Mouse (Mus musculus): ENCODE data around the gene Syvn1.
A peak's percentile ranks its signal among the peaks of the same experiment; 100 is the strongest.
"Not testable (repeated sequence)": the region's sequence is repeated elsewhere in the genome, so short reads cannot be mapped to it uniquely, and the experiment has no call there.

Gene Syvn1

GRCm38 (mm10) chr19:6040002-6040401, 6.4 kb upstream of the Syvn1 start:
- no peak for DNase-seq (ENCODE audit: low read depth, low spot score)

- DNase-seq (ENCODE audit: low read depth, low spot score): no peak
Observed at GRCm38 (mm10) chr19:6042293-6042692, 4.1 kb upstream of the Syvn1 start.

GRCm38 (mm10) chr19:6044102-6044501, 2.3 kb upstream of the Syvn1 start:
- not testable (repeated sequence) for DNase-seq (ENCODE audit: low read depth, low spot score)

DNA sequence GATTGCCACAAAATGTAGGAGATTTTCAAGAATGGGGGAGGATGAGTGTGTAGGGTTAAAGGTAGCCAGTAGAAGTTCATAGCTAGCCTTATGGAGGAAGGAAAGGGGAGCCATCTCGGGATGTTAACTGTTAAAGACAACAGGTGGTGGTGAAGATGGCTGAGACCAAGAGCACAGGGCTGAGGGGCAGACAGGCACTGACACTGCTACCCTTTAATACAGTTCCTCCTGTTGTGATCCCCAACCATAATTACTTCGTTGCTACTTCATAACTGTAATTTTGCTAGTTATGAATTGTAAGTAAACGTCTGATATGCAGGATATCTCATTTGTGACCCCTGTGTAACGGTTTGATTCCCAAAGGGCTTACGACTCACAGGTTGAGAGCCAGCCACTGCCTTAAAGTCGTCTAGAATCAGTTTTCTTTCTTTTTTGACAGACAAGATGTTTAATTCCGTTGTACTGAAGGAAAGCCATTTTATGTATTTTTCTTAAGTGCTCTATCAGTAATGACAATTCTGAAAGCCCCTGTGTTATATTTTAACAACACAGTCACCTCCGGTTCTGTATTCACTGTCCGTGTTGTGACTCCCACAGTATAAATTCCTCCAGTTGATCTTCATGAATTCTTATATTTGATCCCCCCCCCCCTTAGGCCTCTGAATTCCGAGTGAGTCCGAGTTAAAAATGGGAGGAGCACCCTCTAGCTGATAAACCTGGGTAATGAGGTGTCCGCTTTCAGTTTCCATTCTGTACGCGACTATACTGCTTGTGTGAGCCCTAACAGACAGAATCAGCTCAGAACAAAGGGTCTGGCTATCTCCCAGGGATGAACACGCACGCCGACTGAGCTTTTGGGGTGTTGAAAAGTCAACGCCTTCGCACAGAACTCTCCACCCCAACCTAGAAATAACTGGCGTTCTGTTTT, 746 bp upstream of the Syvn1 start:
- no peak for DNase-seq (ENCODE audit: low read depth, low spot score)

DNA sequence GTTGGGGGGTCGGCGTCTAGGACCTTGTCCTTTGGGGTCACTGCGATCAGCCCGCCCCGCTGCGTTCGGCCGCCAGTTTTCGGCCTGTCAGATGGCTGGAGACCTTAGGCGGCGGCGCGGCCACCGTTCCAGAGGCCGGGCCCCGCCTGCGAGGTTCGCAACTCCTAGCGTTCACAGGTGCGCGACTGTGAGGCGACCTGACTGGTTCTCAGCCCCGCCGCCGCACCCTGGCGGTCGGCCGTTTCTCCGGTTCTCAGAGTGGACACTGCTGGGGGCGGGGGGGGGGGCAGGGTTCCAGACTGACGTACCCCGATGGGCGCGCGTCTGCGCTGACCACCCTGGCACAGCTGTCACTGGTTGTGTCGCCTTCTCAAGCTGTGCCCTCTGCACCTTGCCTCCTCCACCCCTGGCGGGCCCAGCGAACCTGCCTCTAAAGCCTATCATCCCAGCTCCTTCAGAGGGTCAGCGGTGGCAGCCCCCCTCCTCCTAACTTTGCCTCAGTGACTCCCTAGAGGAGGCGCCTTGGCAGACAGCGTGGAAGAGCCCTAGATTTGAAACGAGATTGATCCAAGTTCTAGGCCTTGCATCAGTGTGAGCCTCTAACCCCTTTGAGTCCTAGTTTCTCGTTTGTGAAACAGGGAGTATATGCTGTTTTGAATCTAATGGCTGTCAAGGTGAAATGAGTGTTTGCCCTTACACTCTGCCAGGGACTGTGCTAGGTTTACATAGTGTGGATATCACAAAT, 950 bp downstream of the Syvn1 start:
- DNase-seq (ENCODE audit: low read depth, low spot score): no peak

DNA sequence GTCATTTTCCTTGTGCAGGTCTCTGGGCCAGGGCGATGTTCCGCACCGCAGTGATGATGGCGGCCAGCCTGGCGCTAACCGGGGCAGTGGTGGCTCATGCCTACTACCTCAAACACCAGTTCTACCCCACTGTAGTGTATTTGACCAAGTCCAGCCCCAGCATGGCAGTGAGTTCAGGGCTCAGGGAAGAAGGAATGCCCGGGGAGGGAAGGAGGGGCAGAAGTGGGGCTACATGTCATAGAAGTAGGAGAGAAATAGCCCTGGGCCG, 1.5 kb downstream of the Syvn1 start:
- no peak for DNase-seq (ENCODE audit: low read depth, low spot score)

GRCm38 (mm10) chr19:6048681-6049410, 2.5 kb downstream of the Syvn1 start:
- DNase-seq (ENCODE audit: low read depth, low spot score): no peak

GRCm38 (mm10) chr19:6052516-6052915, 6.1 kb downstream of the Syvn1 start:
- DNase-seq (ENCODE audit: low read depth, low spot score): no peak

DNA sequence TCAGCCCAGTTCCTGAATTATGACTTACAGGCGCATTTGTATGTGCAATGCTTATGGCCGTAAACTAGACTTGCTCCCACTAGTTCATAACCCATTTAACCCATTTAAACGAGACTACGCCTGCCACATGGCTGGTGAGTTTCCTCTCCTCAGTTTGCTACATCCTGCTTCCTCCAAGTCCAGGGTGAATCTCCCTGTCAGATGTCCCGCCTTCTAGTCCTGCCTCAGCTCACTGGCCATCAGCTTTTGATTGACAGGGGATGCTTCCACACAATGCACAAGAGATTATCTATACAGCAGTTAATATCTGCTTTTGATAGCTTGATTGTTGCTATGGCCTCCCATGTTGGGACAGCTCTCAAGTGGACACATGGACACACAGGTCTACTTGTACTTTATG, 7.9 kb downstream of the Syvn1 start:
- DNase-seq (ENCODE audit: low read depth, low spot score): no peak

DNA sequence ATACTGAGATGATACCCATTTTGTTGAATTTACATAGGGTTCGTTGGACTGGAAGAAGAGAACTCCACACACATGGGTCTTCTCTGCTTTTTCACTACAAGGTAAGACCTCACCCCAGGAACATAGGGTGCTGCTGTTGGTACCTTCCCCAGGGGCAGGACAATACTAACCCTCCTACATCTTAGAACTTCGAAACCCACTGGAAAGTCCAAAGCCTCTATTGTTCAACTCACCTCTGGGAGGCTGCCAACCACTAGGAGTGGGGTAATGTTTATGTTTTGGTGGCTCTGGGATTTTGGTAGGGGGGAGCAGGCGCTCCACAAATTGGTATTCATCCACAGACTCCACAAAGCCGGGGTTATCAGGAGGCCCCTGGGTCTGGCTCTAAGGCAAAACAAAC, 10.3 kb downstream of the Syvn1 start:
- DNase-seq (ENCODE audit: low read depth, low spot score): no peak

- DNase-seq (ENCODE audit: low read depth, low spot score): peak; percentile 96
Observed at GRCm38 (mm10) chr19:6057313-6058096, 11.1 kb downstream of the Syvn1 start, which contains the start of the genes Mrpl49 and Fau. TSS of gene Mrpl49 (minus strand) at chr19:6057785. TSS of gene Fau (plus strand) at chr19:6057844.

DNA sequence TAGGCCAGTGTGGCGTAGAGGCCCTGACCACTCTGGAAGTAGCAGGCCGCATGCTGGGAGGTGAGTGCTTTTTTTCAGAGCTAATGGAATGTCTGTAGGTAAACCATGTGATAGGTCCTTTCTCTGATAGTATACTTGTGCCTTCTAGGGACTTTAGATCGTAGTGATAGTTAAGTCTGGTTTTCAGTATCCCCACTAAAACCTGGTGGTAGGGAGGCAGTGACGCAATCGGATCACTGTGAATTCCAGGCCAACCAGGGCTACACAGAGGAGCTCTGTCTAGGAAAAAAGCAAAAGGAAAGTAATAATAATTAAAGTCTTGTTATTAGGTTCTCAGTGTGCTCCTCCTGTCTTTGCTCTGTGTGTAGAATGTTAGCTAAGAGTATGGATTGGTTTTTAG, 12.1 kb downstream of the Syvn1 start:
- no peak for DNase-seq (ENCODE audit: low read depth, low spot score)

- DNase-seq (ENCODE audit: low read depth, low spot score): no peak
Observed at GRCm38 (mm10) chr19:6058966-6059365, 12.6 kb downstream of the Syvn1 start.

DNA sequence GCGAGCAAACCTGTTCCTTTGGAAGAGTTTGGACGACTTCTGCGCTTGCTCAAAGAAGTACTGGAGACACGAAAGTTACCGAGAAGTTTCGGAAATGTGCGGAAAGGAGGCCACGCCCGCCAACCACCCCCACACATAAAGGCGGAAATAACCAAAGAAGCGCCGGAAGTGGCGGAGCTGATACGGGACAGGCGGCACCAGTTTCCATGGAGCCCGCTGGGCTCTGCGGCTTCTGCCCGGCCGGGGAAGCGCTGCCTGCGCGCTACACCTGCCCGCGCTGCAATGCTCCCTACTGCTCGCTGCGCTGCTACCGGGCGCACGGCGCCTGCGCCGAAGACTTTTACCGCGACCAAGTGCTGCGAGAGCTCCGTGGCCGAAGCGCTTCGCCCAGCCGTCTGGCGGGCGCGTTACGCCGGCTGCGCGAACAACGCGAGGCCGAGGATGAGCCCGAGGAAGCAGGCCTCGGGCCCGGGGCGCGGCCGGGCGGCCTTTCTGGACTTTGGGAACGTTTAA, 14.7 kb downstream of the Syvn1 start, which contains the start of gene Znhit2:
Znhit2 (plus strand) TSS at position 172 of the 513 bp plus-strand sequence.
- DNase-seq (ENCODE audit: low read depth, low spot score): peak; percentile 87

DNA sequence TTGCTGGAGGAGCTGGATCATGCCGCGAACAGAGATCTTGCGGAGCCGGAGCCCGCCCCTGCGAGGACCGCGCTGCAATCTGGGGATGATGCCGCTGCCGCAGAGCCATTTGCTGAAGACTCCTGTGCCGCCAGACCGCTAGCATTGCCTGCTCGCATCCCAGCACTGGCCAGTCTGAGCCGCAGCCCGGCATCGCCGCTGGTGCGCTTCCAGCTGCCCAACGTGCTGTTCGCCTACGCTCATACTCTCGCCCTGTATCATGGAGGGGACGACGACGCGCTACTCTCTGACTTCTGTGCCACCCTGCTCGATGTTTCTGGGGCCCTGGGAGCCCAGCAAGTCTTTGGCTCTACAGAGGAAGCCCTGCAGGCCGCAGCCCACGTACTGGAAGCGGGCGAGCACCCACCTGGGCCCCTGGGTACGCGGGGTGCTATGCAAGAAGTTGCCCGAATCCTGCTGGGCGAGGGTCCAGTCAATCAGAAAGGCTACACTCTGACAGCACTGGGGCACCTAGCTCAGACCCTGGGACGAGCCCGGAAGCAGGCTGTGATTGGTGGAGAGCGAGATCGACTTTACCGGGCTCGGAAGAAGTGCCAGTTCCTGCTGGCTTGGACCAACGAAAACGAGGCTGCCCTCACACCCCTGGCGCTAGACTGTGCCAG, 15.4 kb downstream of the Syvn1 start:
- no peak for DNase-seq (ENCODE audit: low read depth, low spot score)

GRCm38 (mm10) chr19:6062418-6062817, 16.0 kb downstream of the Syvn1 start:
- no peak for DNase-seq (ENCODE audit: low read depth, low spot score)

- DNase-seq (ENCODE audit: low read depth, low spot score): no peak
Observed at GRCm38 (mm10) chr19:6063081-6063480, 16.7 kb downstream of the Syvn1 start.

DNA sequence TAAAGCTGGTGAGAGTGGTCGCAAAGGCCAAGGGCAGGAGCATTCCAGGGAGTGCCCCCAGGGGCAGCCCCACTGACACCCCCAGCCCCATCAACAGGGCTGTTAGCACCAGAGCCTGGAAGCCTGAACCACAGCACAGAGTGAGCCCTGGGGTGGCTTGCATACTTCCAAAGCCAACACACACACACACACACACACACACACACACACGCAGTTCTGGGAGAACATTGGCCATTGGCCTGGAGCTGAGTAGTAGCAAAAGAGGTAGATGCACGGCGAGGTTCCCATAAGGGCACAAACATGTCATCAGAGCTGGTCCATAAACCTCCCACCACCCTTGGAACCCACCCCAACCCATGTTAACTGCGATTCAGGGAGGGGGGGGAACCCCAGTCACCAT, 20.2 kb downstream of the Syvn1 start:
- no peak for DNase-seq (ENCODE audit: low read depth, low spot score)

DNA sequence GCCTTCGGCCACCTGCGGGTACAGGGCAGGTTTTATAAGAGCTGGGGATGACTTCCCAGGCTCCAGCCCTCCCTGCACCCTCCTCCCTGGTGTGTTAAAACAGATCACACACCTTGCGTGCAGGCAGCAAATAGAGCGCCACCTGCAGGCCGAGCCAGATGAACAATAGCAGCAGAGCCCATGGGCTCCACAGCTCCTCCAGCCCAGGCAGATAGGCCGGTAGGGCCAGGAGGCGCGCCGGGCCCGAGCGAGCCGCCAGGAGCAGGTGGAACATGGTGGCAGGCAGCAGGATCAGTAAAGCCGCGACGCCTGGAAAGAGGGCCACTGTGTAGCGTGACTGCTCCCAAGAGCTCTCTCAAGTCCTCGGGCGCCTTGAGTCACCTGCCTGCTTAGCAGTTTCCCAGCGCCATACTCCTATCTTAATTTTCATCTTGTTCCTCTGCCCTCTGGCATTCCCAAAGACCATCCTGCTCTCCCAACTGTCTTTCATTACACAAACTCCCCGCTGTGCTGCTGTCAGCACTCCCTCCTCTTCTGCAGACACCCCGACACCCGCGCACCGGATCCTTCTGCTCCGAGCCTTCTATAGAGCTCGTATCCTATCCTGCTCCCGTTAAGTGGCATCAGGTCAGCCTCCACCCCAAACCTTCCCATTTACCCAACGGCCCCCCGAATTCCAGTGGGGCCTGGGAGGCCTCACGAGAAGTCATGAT, 20.8 kb downstream of the Syvn1 start:
- DNase-seq (ENCODE audit: low read depth, low spot score): peak; percentile 72

Measured in c-Kit-negative CD71-positive TER-119-positive erythroid progenitor cells, embryonic 14.5 days (primary cell).